Mouse (Mus musculus) gastrocnemius, postnatal 4 days (tissue): Measurements from ENCODE around the gene Fgfr1op2. TPM values are rescaled to one million over a fixed set of nuclear protein-coding genes. Genes with fewer than 3 reads are reported as not detected.

ENCODE experiments used
- DNase-seq, 2 experiments: peaks; one replicate each; pipeline ENCODE4 v3.0.0; 2021 to 2022; ENCODE audit warnings: low spot score in 2 of 2, mixed read lengths in 2 of 2
- total RNA-seq, 2 experiments: library from RNA; stranded (reverse); gene quantifications; 2 replicates each; pipeline ENCODE4 v1.2.3; 2021

The Fgfr1op2 gene
- total RNA-seq, 2 experiments from 2014 or later = 52.2 to 52.4 TPM

- DNase-seq = no peak
These were observed 8.1 kb downstream of the Fgfr1op2 start for GRCm38 (mm10) chr6:146585134-146585533.

GRCm38 (mm10) chr6:146602601-146603000 is 25.6 kb downstream of the Fgfr1op2 start:
- no peak for DNase-seq

- no peak for DNase-seq
These were observed 26.6 kb downstream of the Fgfr1op2 start for GRCm38 (mm10) chr6:146603651-146604050.

- DNase-seq = no peak
These were observed 34.4 kb downstream of the Fgfr1op2 start for GRCm38 (mm10) chr6:146611385-146611784.

- no peak for DNase-seq
These were observed 34.9 kb downstream of the Fgfr1op2 start for GRCm38 (mm10) chr6:146611897-146612296.

GRCm38 (mm10) chr6:146612736-146613135 is 35.7 kb downstream of the Fgfr1op2 start:
- DNase-seq = no peak

GRCm38 (mm10) chr6:146613907-146614306 is 36.9 kb downstream of the Fgfr1op2 start:
- DNase-seq = no peak

- DNase-seq = no peak
These were observed 37.5 kb downstream of the Fgfr1op2 start for GRCm38 (mm10) chr6:146614541-146614940.

- DNase-seq = no peak
These were observed 38.9 kb downstream of the Fgfr1op2 start for GRCm38 (mm10) chr6:146615891-146616290.

GRCm38 (mm10) chr6:146616670-146617069 is 39.7 kb downstream of the Fgfr1op2 start:
- no peak for DNase-seq

GRCm38 (mm10) chr6:146628123-146628522 is 51.1 kb downstream of the Fgfr1op2 start:
- no peak for DNase-seq

GRCm38 (mm10) chr6:146629781-146630756 is 53.1 kb downstream of the Fgfr1op2 start:
- DNase-seq = no peak

- DNase-seq = no peak
These were observed 54.0 kb downstream of the Fgfr1op2 start for GRCm38 (mm10) chr6:146630961-146631360.

- no peak for DNase-seq
These were observed 54.8 kb downstream of the Fgfr1op2 start for GRCm38 (mm10) chr6:146631847-146632246.

- no peak for DNase-seq
These were observed 55.4 kb downstream of the Fgfr1op2 start for GRCm38 (mm10) chr6:146632403-146632802.

- DNase-seq = no peak
These were observed 56.1 kb downstream of the Fgfr1op2 start for GRCm38 (mm10) chr6:146633097-146633496.

GRCm38 (mm10) chr6:146633629-146634014 is 56.6 kb downstream of the Fgfr1op2 start:
- peak in 1 of 2 experiments; percentile 29 for DNase-seq

GRCm38 (mm10) chr6:146634015-146634722 is 57.2 kb downstream of the Fgfr1op2 start:
- DNase-seq = peak; percentile 67 to 82

- no peak for DNase-seq
These were observed 58.0 kb downstream of the Fgfr1op2 start for GRCm38 (mm10) chr6:146634759-146635606.

- no peak for DNase-seq
These were observed 59.5 kb downstream of the Fgfr1op2 start for GRCm38 (mm10) chr6:146636482-146636881.
